Mouse (Mus musculus) small intestine, adult 2 months (tissue): ENCODE measurements around the gene Il21r. TPM values are rescaled to one million over a fixed set of nuclear protein-coding genes. Genes with fewer than 3 reads are reported as not detected.
A peak's percentile ranks its signal among the peaks of the same experiment; 100 is the strongest.

Experiments used
- H3K27ac ChIP-seq: fragments of 200-500 bp; 2 replicates; pipeline ENCODE4 v1.5.1; 2012; ENCODE audit warnings: low read depth, low read length, control low read depth, inconsistent platforms; ENCODE audit not compliant: insufficient read depth
- H3K27me3 ChIP-seq: fragments of 200-500 bp; 2 replicates; pipeline ENCODE4 v1.6.1; 2012; ENCODE audit warnings: mild to moderate bottlenecking, moderate library complexity, low read length, inconsistent platforms; ENCODE audit not compliant: control insufficient read depth, insufficient read depth
- H3K36me3 ChIP-seq: fragments of 200-500 bp; 2 replicates; pipeline ENCODE4 v1.6.1; 2012; ENCODE audit warnings: mild to moderate bottlenecking, low read length, control low read depth, inconsistent platforms; ENCODE audit not compliant: control insufficient read depth, insufficient read depth
- H3K4me1 ChIP-seq: fragments of 200-500 bp; 2 replicates; pipeline ENCODE4 v1.6.1; 2012; ENCODE audit warnings: low read length, inconsistent platforms, mixed read lengths; ENCODE audit not compliant: control insufficient read depth, insufficient read depth, insufficient read length
- H3K4me3 ChIP-seq: fragments of 200-500 bp; 2 replicates; pipeline ENCODE4 v1.5.1; 2012; ENCODE audit warnings: low read depth, mild to moderate bottlenecking, control low read depth, inconsistent platforms, low read length, moderate library complexity
- CTCF ChIP-seq: fragments of 200-500 bp; IDR thresholded peaks from 2 replicates; pipeline ENCODE4 v1.5.1; 2012; ENCODE audit warnings: low read depth, mild to moderate bottlenecking, control low read depth, inconsistent platforms, low read length, moderate library complexity, mixed read lengths; ENCODE audit not compliant: insufficient replicate concordance, insufficient read length; ENCODE audit errors: extremely low read depth
- POLR2A ChIP-seq: fragments of 200-500 bp; IDR thresholded peaks from 2 replicates; pipeline ENCODE4 v1.6.1; 2012; ENCODE audit warnings: low read depth, mild to moderate bottlenecking, control low read depth, inconsistent platforms, low read length, moderate library complexity
- WGBS: fragments of 180-500 bp; shearing (Covaris S2); methylation state at CpG from one replicate; pipeline ENCODE4 v1.1.7; 2018; 5-methylcytosine and 5-hydroxymethylcytosine counted together
- polyA plus RNA-seq: library from polyadenylated mRNA; depleted of rRNA; stranded (reverse); fragments of >200 nt; gene quantifications from 2 replicates; pipeline ENCODE4 v1.2.3, GENCODE M21; 2012; rRNA removed

Il21r gene
- polyA plus RNA-seq: 9.4 and 13.4 TPM in 2 replicates

DNA sequence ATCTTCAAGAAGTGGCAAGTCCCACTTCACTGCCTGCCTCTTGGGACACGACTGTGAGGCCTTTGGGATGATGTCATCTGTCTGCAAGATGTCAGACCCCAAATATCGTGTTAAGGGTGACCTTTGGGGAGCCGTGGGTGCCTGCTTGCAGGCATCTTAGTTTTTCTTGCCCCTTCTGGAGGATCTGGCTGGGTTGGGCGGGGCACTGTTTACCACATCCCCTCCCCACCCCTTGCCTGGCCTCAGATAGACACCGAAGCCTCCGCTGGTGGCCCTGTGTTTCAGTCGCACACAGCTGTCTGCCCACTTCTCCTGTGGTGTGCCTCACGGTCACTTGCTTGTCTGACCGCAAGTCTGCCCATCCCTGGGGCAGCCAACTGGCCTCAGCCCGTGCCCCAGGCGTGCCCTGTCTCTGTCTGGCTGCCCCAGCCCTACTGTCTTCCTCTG lies at the start of gene Il21r:
Gene Il21r (plus strand): TSS at position 245 of the 447 bp plus-strand sequence.
- Histone ChIP-seq H3K27me3 (no peaks in the 10 kb centered on the region), H3K27ac (peak within 1 kb of the TSS; percentile 53), H3K4me1 (0 out of 2 replicates have a peak, but pooled peaks cover 3% of the 10 kb centered on the region), H3K4me3 (peak within 1 kb of the TSS; percentile 63), H3K36me3 (no peaks in the 10 kb centered on the region)
- TF ChIP-seq CTCF (no peak), POLR2A (peak; percentile 50; the same call in 1 of the 2 replicates)
- WGBS: 39% methylated on average over 11 of the region's 11 CpGs

DNA sequence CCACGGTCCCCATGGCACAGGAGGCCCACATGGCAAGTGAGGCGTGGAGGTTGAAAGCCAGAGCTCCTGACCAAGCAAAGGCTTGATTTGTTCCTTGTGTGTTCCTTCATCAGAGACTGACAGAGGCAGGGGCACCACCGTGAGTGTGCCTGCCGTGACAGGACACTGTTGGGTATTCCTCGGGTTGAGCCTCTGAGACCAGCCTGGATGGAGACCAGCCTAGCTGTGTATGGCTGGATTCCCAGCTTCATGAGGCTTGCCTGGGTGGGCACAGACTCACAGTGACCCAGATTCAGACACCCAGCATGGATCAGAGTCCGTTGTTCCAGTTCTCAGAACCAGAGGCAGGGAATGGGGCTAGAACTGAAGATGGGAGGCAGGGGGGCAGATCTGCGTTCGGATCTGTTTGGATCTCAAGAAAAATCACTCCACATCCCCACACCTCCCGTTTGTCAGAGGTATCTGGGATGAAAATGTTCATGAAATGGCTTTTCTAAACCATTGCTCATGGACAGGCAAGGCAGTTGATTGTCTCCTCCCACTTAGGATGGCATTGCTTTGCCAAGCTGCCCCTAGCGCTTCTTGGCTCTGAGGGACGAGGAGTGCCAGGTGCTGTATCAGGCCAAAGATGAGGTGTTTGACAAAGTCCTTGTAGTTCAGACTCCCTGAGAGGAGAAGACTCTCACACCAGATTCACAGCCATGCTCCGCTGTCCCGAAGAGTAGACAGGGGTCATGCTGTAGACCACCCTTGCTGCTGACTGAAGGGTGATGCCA lies 49.4 kb upstream of the Il21r start:
- Histone ChIP-seq H3K4me3 (peak overlapping the region; percentile 86), H3K36me3 (no peaks in the 10 kb centered on the region), H3K27me3 (no peaks in the 10 kb centered on the region), H3K4me1 (peaks cover 55% of the 10 kb centered on the region), H3K27ac (peak overlapping the region; percentile 12)
- 55% methylated on average over 13 of the region's 13 CpGs for WGBS
- TF ChIP-seq POLR2A: no peak
- no peak for TF ChIP-seq CTCF

DNA sequence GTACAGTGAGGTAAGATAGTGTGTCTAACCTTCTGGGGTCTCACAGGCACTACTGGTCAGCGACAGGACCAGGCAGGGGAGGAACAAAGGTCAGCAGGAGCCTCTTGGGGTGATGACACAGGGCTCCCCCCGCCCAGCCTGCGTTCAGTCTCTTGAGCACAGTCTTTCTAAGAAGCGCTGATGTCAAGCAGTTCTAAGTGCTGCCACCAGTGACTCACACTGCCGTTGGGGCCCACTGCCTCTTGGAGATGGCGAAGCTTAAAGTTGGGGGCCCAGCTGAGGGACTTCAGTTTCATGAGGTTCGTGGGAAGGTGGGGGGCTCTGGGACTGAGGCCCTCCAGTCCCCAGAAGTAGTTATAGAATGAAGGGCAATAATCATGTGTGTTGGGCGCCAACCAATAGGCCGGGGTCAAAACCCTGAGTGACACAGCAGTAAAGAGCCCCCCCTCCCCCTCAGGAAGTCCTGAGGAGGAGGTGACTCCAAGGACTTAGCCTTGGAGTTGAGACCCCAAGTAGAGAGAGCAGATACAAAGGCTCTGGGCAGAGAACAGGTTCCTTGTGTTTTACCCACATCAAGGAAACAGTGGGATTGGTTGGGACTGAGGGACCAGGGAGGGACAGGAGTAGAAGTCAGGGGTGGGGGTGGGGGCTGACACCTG lies 48.6 kb upstream of the Il21r start:
- Histone ChIP-seq H3K36me3 (no peaks in the 10 kb centered on the region), H3K4me1 (peaks cover 63% of the 10 kb centered on the region), H3K4me3 (peak overlapping the region; percentile 86)

DNA sequence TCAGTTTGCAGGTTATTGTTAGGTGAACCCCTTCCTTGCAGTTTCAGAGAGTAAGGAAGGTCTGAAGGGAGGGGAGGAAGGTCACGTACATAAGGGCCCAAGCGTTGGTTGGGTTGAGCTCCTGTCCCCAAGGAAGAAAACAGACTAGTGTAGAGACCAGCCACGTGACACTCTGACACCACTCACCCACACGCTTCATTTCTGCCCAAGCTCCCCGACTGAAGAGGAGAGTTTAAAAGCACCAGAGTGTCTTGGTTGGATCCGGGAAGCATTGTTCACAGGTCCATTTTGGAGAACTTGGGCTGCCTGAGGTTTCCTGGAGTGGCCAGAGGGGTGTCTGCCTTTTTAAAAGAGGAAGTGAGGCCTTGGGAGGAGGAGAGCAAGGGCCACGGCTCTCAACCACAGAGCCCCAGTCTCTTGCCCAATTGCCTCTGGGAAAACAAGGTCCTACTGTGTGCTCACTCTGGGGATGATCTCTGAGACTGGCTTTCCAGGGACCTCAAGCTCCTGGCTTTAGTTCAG lies 47.8 kb upstream of the Il21r start:
- peak overlapping the region; percentile 31 for H3K27ac ChIP-seq
- TF ChIP-seq CTCF (no peak), POLR2A (no peak)
- peaks cover 2% of the 10 kb centered on the region; the same call in 1 of the 2 replicates for H3K36me3 ChIP-seq
- WGBS: 46% methylated on average over 7 of the region's 7 CpGs
- peak overlapping the region; percentile 32 for H3K4me3 ChIP-seq
- H3K27me3 ChIP-seq: no peaks in the 10 kb centered on the region
- peaks cover 71% of the 10 kb centered on the region for H3K4me1 ChIP-seq

More for the DNA sequence above, 48.6 kb upstream of the Il21r start:
- WGBS: 72% methylated on average over 9 of the region's 9 CpGs
- no peak for TF ChIP-seq POLR2A
- TF ChIP-seq CTCF: no peak
- peak overlapping the region; percentile 31 for H3K27ac ChIP-seq
- no peaks in the 10 kb centered on the region for H3K27me3 ChIP-seq

DNA sequence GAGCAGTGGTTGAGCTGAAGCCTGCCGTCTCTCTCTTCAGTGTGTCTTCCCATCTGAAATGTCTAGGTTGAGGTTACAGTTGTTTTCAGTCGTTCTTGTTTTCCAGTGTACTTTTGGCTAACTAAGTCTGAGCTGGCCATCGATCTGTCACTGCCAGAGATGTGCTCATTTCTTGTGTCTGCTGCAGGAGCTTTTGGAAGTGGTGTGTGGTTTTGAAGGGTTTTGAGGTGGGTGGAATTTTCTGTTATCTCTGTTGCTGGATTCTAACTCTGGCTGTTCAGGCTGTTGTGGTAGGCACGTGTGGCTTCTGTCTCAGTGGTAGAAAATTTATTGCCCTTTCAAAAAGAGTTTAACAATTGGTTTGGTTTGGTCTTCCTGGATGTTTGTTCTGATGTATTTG lies 47.1 kb upstream of the Il21r start:
- Histone ChIP-seq H3K4me3 (no peak overlapping the region), H3K36me3 (peaks cover 2% of the 10 kb centered on the region; the same call in 1 of the 2 replicates), H3K27me3 (no peaks in the 10 kb centered on the region), H3K27ac (peak overlapping the region; percentile 31), H3K4me1 (peaks cover 74% of the 10 kb centered on the region)
- TF ChIP-seq POLR2A (no peak), CTCF (no peak)
- WGBS: 63% methylated on average over 4 of the region's 4 CpGs

DNA sequence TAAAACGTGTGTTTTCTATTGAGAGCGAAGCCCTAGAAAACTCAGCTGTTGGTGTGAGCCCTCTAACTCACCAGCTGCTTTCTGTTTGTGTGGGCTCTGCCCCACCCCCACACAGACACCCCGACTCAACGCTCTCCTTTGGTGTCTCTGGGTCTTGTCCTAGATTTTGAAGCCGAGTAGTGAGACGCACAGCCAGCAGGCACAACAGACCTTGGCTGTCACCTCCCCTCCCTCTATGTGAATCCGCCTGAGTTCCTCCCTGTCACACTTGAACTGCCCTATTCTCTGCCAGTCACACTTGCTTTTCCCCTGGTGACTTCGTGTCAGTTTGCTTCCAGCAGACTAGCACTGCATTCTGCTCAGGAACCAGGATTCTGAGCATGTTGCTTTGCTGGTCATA lies 46.4 kb upstream of the Il21r start:
- no peaks in the 10 kb centered on the region for H3K27me3 ChIP-seq
- H3K36me3 ChIP-seq: peaks cover 2% of the 10 kb centered on the region; the same call in 1 of the 2 replicates
- WGBS: 71% methylated on average over 8 of the region's 8 CpGs
- no peak overlapping the region for H3K4me3 ChIP-seq
- no peak for TF ChIP-seq CTCF
- no peak for TF ChIP-seq POLR2A
- peak overlapping the region; percentile 7 for H3K27ac ChIP-seq
- peaks cover 73% of the 10 kb centered on the region for H3K4me1 ChIP-seq

DNA sequence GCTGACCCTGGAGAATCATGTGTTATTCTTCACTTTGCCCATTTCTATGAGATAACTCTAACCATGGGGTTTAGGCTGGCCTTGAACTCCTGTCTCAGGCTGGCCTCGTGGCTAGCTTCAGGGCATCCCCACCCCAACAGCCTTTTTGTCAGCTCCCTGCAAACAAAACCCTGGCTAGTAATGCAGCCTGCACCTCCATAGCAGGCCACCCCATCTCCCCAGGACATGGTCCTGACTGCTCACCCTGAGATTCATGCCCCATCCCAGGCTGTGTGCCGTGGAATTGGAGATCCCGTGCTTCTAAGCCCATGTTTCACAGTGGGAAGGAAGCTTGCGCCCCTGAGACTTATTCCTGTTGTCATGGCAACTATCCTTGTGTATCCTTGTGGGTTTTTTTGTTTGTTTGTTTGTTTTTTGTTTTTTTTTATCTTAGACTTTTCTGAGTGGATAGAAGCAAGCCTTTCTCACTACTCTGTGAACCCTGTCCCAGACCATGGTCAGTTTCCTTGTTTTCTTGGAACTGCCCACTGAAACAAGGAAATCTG lies 44.8 kb upstream of the Il21r start:
- WGBS: 72% methylated on average over 4 of the region's 4 CpGs
- Histone ChIP-seq H3K27me3 (no peaks in the 10 kb centered on the region), H3K27ac (peak overlapping the region; percentile 84), H3K36me3 (peaks cover 3% of the 10 kb centered on the region; the same call in 1 of the 2 replicates), H3K4me3 (no peak overlapping the region), H3K4me1 (peaks cover 70% of the 10 kb centered on the region)
- TF ChIP-seq CTCF (no peak), POLR2A (no peak)
